Mouse (Mus musculus) CD8-positive naive resting alpha-beta T cell, adult 57 days (primary cell): ENCODE data around the gene Glmn. TPM values are rescaled to one million over a fixed set of nuclear protein-coding genes. Genes with fewer than 3 reads are reported as not detected.

Source experiments
- total RNA-seq: library from RNA; stranded (reverse); gene quantifications from one replicate; pipeline ENCODE4 v1.2.4, GENCODE M21; 2023

Glmn gene
- total RNA-seq: 13.7 TPM

GRCm38 (mm10) chr5:107597301-107598077, at the start of gene Glmn, which contains the start of gene Rpap2:
Gene Glmn (minus strand): TSS chr5:107597888.
Gene Rpap2 (plus strand): TSS chr5:107597373.

DNA sequence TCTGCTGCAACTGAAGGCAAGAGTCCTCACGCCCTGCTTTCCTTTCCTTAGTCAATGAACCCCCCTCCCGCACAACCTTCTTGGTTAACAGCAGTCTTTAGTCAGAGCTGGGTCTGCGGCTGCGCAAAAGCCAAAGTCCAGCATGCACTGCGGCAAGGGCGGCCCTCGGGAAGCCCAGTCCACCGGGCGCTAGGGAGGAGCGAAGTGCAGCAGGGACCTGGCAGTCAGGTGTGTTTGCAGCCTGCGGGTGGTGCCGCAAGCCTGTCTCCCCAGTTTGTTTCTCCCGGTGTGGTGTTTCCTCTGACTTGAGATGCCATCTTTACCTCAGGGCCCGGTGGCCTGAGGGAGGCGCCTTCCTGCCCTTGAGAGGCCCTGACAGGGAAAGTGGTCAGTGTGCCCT, 63.1 kb downstream of the Glmn start, which contains the start of gene 1700028K03Rik:
TSS of gene 1700028K03Rik (plus strand) at position 129 of the 400 bp plus-strand sequence.

GRCm38 (mm10) chr5:107507321-107507720, 90.4 kb downstream of the Glmn start, which contains the start of gene Gm42669:
Gene Gm42669 (plus strand): TSS chr5:107507621.

Other genes with a start within 250 kb of the Glmn start
- not detected for gene Ephx4, start 195.2 kb downstream of the Glmn start, total RNA-seq
- not detected for gene Lpcat2b, start 166.3 kb downstream of the Glmn start, total RNA-seq
- 8.2 TPM for gene Btbd8, start 159.9 kb downstream of the Glmn start, total RNA-seq
- gene Gm42669, start 90.3 kb downstream of the Glmn start, total RNA-seq: not detected
- not detected for gene 1700028K03Rik, start 63.2 kb downstream of the Glmn start, total RNA-seq
- gene Rpap2, start 515 bp downstream of the Glmn start, total RNA-seq: 26.5 TPM
- gene Gfi1, start 128.1 kb upstream of the Glmn start, total RNA-seq: 41.2 TPM
- not detected for gene Ube2d2b, start 232.2 kb upstream of the Glmn start, total RNA-seq